Mouse (Mus musculus): ENCODE measurements at regions not wholly inside any gene's neighbourhood (a gene's known extent, or its start where the extent isn't known, plus 50 kb on each side); places are given as distances from the start of the nearest gene placed in this dataset.

DNA sequence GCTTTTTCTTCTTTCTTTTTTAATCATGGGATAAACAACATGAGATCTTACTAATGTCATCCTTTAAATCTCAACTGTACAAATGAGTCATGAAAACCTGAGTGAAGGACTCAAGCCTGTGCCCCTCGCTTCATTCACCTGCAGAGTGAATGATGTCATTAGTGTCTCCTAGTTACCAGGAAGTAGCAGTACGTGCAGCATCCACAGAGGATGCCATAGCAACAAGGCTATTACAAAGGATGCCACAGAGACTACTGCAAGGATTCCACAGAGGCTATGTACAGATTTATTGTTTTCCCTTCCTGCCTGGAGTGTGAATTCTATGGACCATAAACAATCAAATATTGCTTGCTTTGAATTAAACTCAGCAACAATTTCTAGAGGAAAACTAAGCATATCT is 98.0 kb upstream of the Fat4 start:
- Histone ChIP-seq H3K9ac (ENCODE audit: low read depth, low read length) (no peak overlapping the region), H3K9me3 (ENCODE audit: control insufficient read depth, low read length) (no peaks in the 10 kb centered on the region), H3K4me2 (replicated peaks; ENCODE audit: low read depth, low read length) (no peak overlapping the region), H3K27ac (ENCODE audit: low read depth, low read length) (no peak overlapping the region), H3K4me1 (ENCODE audit: control insufficient read depth, insufficient read depth, low read length) (no peaks in the 10 kb centered on the region), H3K4me3 (ENCODE audit: low read length) (no peak overlapping the region), H3K36me3 (ENCODE audit: control insufficient read depth, insufficient read depth, low read length) (no peaks in the 10 kb centered on the region), H3K27me3 (ENCODE audit: control insufficient read depth, insufficient read depth, low read length) (no peaks in the 10 kb centered on the region)
- ATAC-seq (ENCODE audit: low FRiP score, low TSS enrichment), result no peak
- WGBS, result 65% methylated on average over 2 of the region's 2 CpGs

DNA sequence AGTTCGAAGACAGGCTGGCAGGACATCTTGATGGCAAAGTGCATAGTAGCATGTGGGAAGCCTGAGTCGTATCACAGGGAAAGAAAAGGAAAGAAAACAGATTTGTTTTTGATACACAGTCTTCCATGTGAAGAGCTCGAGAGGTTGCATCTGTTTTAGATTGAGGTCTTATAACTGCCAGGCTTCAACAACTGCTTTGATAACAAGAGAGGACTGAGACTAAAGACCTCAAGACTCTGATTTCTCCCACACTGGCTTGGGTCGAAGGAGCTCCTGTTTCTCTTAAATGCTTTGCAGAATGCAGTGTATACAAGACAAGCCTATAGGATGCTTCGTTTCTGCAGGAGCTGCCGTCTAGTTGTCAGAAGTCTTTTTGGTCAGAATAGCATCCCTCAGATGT is 103.0 kb upstream of the Fat4 start:
- Histone ChIP-seq H3K9ac (ENCODE audit: low read depth, low read length) (no peak overlapping the region), H3K27me3 (ENCODE audit: control insufficient read depth, insufficient read depth, low read length) (no peaks in the 10 kb centered on the region), H3K4me3 (ENCODE audit: low read length) (no peak overlapping the region), H3K27ac (ENCODE audit: low read depth, low read length) (no peak overlapping the region), H3K36me3 (ENCODE audit: control insufficient read depth, insufficient read depth, low read length) (no peaks in the 10 kb centered on the region), H3K4me2 (replicated peaks; ENCODE audit: low read depth, low read length) (no peak overlapping the region), H3K4me1 (ENCODE audit: control insufficient read depth, insufficient read depth, low read length) (no peaks in the 10 kb centered on the region), H3K9me3 (ENCODE audit: control insufficient read depth, low read length) (no peaks in the 10 kb centered on the region)
- 85% methylated on average over 6 of the region's 6 CpGs for WGBS
- ATAC-seq (ENCODE audit: low FRiP score, low TSS enrichment), result no peak

DNA sequence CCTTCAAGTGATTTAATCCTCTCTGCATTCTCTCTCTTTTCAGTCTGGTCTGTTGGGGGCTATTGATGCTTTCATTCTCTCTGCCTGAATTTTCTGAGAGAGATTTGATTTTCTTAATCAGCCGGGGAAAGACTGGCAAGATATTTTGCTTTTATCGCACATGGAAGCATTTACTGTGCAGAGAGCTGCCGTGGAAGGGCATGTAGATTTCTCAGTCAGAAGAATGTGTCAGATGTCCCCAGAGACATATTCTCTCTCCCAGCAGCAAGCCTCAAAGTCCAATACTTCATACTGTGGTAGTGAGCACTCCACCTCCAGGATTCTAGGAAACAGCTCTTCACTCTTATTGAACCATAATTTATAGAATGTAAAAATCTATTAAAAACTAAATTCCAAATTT is 103.7 kb upstream of the Fat4 start:
- ATAC-seq (ENCODE audit: low FRiP score, low TSS enrichment), result no peak
- no peak overlapping the region for H3K27ac ChIP-seq (ENCODE audit: low read depth, low read length)
- no peaks in the 10 kb centered on the region for H3K9me3 ChIP-seq (ENCODE audit: control insufficient read depth, low read length)
- H3K27me3 ChIP-seq (ENCODE audit: control insufficient read depth, insufficient read depth, low read length), result no peaks in the 10 kb centered on the region
- H3K4me1 ChIP-seq (ENCODE audit: control insufficient read depth, insufficient read depth, low read length), result no peaks in the 10 kb centered on the region
- WGBS, result 72% methylated on average over 3 of the region's 3 CpGs
- H3K36me3 ChIP-seq (ENCODE audit: control insufficient read depth, insufficient read depth, low read length), result no peaks in the 10 kb centered on the region
- H3K4me2 ChIP-seq (replicated peaks; ENCODE audit: low read depth, low read length), result no peak overlapping the region
- no peak overlapping the region for H3K9ac ChIP-seq (ENCODE audit: low read depth, low read length)
- H3K4me3 ChIP-seq (ENCODE audit: low read length), result no peak overlapping the region

DNA sequence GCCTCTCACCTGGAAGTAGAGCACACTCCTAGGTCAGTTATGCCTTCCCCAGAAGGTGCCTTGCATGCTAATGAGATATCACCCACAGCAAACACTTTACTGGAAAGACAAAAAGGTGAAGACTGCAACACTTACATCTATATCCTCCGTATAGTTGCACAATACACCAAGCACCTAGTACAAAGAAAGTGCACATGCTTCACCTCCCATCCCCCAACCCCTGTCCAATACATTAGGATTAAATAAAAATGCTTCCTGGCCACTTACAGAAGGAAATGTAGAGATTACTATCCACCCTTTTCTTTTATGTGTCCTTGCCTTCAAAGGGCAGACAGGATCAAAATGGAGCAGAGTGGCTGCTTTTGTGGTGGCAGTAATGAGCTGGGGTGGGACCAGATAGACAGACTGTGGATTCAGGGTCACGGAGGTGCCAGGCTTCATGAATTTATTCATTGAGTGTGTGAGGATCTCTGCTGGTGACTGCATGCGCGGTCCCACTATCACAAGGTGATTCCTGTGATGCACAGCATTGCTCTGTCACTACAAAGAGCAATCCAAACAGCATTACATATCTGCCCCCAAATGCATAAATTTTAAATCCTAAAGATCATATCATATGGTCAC is 109.9 kb upstream of the Fat4 start:
- H3K4me2 ChIP-seq (replicated peaks; ENCODE audit: low read depth, low read length), result no peak overlapping the region
- 86% methylated on average over 4 of the region's 4 CpGs for WGBS
- no peaks in the 10 kb centered on the region for H3K4me1 ChIP-seq (ENCODE audit: control insufficient read depth, insufficient read depth, low read length)
- no peak for ATAC-seq (ENCODE audit: low FRiP score, low TSS enrichment)
- no peak overlapping the region for H3K4me3 ChIP-seq (ENCODE audit: low read length)
- H3K27me3 ChIP-seq (ENCODE audit: control insufficient read depth, insufficient read depth, low read length), result no peaks in the 10 kb centered on the region
- no peaks in the 10 kb centered on the region for H3K9me3 ChIP-seq (ENCODE audit: control insufficient read depth, low read length)
- no peak overlapping the region for H3K9ac ChIP-seq (ENCODE audit: low read depth, low read length)
- H3K36me3 ChIP-seq (ENCODE audit: control insufficient read depth, insufficient read depth, low read length), result no peaks in the 10 kb centered on the region
- no peak overlapping the region for H3K27ac ChIP-seq (ENCODE audit: low read depth, low read length)

DNA sequence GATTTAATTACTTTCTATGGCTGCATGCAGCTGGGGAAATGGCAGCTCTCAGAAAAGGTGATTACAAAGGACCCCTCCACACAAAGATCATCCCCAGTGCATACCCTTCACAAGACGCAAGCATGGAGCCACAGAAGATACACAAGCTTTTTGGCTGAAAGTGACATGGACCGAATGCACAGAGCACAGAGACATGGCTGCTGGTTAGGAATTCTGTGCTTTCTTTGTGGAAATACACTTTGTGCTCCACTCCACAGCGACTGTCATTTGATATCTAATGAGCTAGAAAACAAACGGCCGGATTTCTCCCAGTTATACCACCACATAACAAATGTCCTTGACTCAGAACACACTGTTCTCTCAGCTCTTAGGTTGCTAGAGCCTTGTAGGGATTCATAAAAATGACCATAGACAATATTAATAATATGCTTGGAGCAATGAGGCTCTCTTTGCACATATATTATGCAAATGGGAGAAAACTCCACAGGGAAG is 132.1 kb upstream of the Fat4 start:
- Histone ChIP-seq H3K9me3 (ENCODE audit: control insufficient read depth, low read length) (no peaks in the 10 kb centered on the region), H3K4me3 (ENCODE audit: low read length) (no peak overlapping the region), H3K27me3 (ENCODE audit: control insufficient read depth, insufficient read depth, low read length) (no peaks in the 10 kb centered on the region), H3K4me2 (replicated peaks; ENCODE audit: low read depth, low read length) (no peak overlapping the region), H3K4me1 (ENCODE audit: control insufficient read depth, insufficient read depth, low read length) (0 out of 2 replicates have a peak, but pooled peaks cover 7% of the 10 kb centered on the region), H3K27ac (ENCODE audit: low read depth, low read length) (no peak overlapping the region), H3K36me3 (ENCODE audit: control insufficient read depth, insufficient read depth, low read length) (no peaks in the 10 kb centered on the region), H3K9ac (ENCODE audit: low read depth, low read length) (no peak overlapping the region)
- no peak for ATAC-seq (ENCODE audit: low FRiP score, low TSS enrichment)
- 23% methylated on average over 5 of the region's 5 CpGs for WGBS

DNA sequence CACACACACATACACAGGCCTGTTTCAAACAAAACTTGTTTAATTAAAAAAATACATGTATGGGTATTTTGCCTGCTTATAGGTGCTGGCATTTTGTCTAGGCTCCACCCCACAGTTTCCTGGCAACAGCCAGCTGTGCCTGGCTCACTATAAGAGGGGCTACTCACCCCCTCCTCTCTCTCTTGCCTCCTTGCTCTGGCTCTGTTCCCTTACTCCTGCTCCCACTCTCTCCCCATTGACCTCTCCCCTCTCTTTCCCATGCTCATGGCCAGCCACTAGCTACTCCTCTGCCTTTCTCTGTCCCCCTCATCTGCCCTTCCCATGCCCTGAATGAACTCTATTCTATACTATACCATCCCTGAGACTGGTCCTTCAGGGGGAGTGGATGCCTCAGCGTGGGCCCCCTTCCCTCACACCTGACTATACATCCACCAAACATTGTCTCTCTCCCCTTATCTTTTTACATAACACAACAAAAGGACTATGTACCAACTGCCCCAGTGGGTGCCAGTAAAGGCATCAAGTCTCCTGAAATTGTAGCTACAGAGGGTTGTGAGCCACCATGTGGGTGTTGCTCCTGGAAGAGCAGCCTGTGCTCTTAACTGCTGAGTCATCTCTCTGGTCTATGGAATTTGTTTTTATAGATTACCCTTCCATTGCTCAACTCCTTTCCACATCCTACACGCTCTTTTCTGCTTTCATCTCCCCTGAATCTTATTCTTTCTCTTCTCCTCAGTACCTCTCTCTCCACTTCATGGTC is 133.1 kb upstream of the Fat4 start:
- Histone ChIP-seq H3K27me3 (ENCODE audit: control insufficient read depth, insufficient read depth, low read length) (no peaks in the 10 kb centered on the region), H3K36me3 (ENCODE audit: control insufficient read depth, insufficient read depth, low read length) (no peaks in the 10 kb centered on the region), H3K9me3 (ENCODE audit: control insufficient read depth, low read length) (no peaks in the 10 kb centered on the region), H3K9ac (ENCODE audit: low read depth, low read length) (no peak overlapping the region), H3K27ac (ENCODE audit: low read depth, low read length) (no peak overlapping the region), H3K4me1 (ENCODE audit: control insufficient read depth, insufficient read depth, low read length) (0 out of 2 replicates have a peak, but pooled peaks cover 7% of the 10 kb centered on the region), H3K4me2 (replicated peaks; ENCODE audit: low read depth, low read length) (no peak overlapping the region), H3K4me3 (ENCODE audit: low read length) (no peak overlapping the region)
- 68% methylated on average over 2 of the region's 2 CpGs for WGBS
- 0 out of 2 replicates have a peak, but pooled peaks have one; percentile 12 for ATAC-seq (ENCODE audit: low FRiP score, low TSS enrichment)

DNA sequence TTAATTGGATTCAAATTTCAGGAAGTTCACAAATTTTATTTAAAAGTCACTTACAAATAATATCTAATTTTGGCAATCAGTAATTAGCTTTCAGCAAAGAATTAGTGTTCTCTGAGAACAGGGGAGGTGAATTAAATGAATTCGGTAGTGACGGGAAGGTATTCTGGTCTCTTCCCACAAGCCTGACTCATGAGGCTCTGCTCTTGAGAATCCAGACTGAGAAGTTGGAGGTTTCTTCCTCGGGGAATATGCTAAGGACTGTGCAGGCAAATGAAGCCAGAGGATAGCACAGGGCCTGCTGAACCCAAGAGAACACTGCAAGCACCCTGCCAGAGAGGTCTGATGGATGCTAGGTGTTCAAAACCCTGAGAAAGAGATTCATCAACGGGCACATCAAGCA is 144.6 kb upstream of the Fat4 start:
- WGBS, result 80% methylated on average over 4 of the region's 4 CpGs
- H3K27me3 ChIP-seq (ENCODE audit: control insufficient read depth, insufficient read depth, low read length), result no peaks in the 10 kb centered on the region
- H3K4me3 ChIP-seq (ENCODE audit: low read length), result no peak overlapping the region
- ATAC-seq (ENCODE audit: low FRiP score, low TSS enrichment), result no peak
- no peak overlapping the region for H3K9ac ChIP-seq (ENCODE audit: low read depth, low read length)
- no peaks in the 10 kb centered on the region for H3K4me1 ChIP-seq (ENCODE audit: control insufficient read depth, insufficient read depth, low read length)
- H3K36me3 ChIP-seq (ENCODE audit: control insufficient read depth, insufficient read depth, low read length), result no peaks in the 10 kb centered on the region
- no peak overlapping the region for H3K27ac ChIP-seq (ENCODE audit: low read depth, low read length)
- H3K4me2 ChIP-seq (replicated peaks; ENCODE audit: low read depth, low read length), result no peak overlapping the region
- H3K9me3 ChIP-seq (ENCODE audit: control insufficient read depth, low read length), result no peaks in the 10 kb centered on the region

DNA sequence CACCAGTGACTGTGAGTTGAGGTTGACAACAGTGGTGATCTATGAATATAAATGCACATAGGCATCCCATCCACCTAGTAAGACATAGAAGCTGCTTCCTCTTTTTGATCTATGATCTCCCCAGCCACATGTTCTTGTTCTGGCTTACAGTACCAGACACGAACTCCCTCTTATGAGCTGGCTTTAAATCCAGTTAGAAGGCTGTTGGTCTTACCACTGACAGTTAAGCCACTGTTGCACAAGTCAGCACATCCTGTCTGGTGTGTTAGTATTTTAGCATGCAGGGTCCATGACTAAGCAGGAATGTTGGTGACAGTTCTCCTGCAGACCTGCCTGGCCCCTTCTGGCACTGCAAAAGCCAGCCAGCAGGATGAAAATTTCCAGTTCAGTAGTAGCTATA is 164.1 kb upstream of the Fat4 start:
- Histone ChIP-seq H3K36me3 (ENCODE audit: control insufficient read depth, insufficient read depth, low read length) (no peaks in the 10 kb centered on the region), H3K4me2 (replicated peaks; ENCODE audit: low read depth, low read length) (no peak overlapping the region), H3K9me3 (ENCODE audit: control insufficient read depth, low read length) (no peaks in the 10 kb centered on the region), H3K9ac (ENCODE audit: low read depth, low read length) (no peak overlapping the region), H3K4me1 (ENCODE audit: control insufficient read depth, insufficient read depth, low read length) (no peaks in the 10 kb centered on the region), H3K4me3 (ENCODE audit: low read length) (no peak overlapping the region), H3K27me3 (ENCODE audit: control insufficient read depth, insufficient read depth, low read length) (no peaks in the 10 kb centered on the region), H3K27ac (ENCODE audit: low read depth, low read length) (no peak overlapping the region)
- WGBS, result 90% methylated on average over 1 of the region's 1 CpGs
- ATAC-seq (ENCODE audit: low FRiP score, low TSS enrichment), result no peak

DNA sequence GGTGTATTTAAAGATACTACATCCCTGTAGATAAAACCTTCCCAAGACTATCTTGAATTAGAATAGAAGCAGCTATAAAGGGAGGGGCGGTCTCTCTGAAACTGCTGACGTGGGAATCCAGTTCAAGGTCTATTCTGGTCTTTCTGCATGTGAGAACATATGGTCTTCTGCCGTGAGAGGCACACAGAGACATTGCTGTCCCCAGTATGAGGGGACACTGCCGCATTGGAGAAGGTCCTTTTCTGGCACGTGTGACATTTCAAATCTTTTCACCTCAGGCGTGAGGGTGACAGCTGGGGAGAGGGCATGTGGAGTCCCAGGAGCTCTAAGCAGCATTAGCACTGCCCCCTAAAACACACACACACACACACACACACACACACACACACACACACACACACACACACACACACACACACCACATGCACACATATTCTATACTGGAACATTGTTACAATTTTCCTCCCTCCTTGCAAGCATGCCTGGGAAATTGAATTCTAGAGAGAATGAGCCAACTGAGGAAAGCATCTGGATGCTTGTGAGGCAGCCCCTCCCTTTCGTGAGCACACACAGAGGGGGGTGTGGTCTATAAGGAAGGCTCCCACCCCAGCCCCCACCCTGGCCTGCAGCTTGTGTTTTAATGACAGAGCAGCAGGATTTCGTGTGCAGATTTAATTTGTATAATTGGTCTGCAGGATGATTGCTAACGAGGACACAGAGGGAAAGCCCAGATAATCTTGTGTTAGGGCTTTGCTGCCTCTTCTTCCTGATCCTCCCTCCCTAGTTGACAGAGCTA is 174.5 kb upstream of the Fat4 start:
- no peaks in the 10 kb centered on the region for H3K27me3 ChIP-seq (ENCODE audit: control insufficient read depth, insufficient read depth, low read length)
- H3K9ac ChIP-seq (ENCODE audit: low read depth, low read length), result no peak overlapping the region
- no peak overlapping the region for H3K4me3 ChIP-seq (ENCODE audit: low read length)
- no peak overlapping the region for H3K27ac ChIP-seq (ENCODE audit: low read depth, low read length)
- H3K36me3 ChIP-seq (ENCODE audit: control insufficient read depth, insufficient read depth, low read length), result no peaks in the 10 kb centered on the region
- H3K4me1 ChIP-seq (ENCODE audit: control insufficient read depth, insufficient read depth, low read length), result no peaks in the 10 kb centered on the region
- no peak overlapping the region for H3K4me2 ChIP-seq (replicated peaks; ENCODE audit: low read depth, low read length)
- H3K9me3 ChIP-seq (ENCODE audit: control insufficient read depth, low read length), result no peaks in the 10 kb centered on the region
- 29% methylated on average over 9 of the region's 9 CpGs for WGBS
- ATAC-seq (ENCODE audit: low FRiP score, low TSS enrichment), result no peak

Data from kidney, embryonic 14.5 days (tissue).